Mouse (Mus musculus): ENCODE data around the gene Olfr482. TPM values are rescaled to one million over a fixed set of nuclear protein-coding genes. Genes with fewer than 3 reads are reported as not detected.

The Olfr482 gene
- polyA plus RNA-seq (2015; fragmentation: Nextera tagmentation; extraction: Ambion mirVana), result 0.08 and 0.13 TPM in 2 replicates

- Histone ChIP-seq H3K9ac (no peak within 1 kb of the TSS), H3K27me3 (no peaks in the 10 kb centered on the region), H3K4me2 (no peak within 1 kb of the TSS), H3K36me3 (ENCODE audit: poor library complexity, severe bottlenecking) (no peaks in the 10 kb centered on the region), H3K4me1 (no peaks in the 10 kb centered on the region), H3K4me3 (no peak within 1 kb of the TSS), H3K27ac (no peak within 1 kb of the TSS), H3K9me3 (replicated peaks) (no peaks in the 10 kb centered on the region)
- 90% methylated on average over 1 of the region's 1 CpGs for WGBS
- ATAC-seq, result no peak
Observed at GRCm38 (mm10) chr7:108097486-108097885, at the start of gene Olfr482. Olfr482 (minus strand) TSS chr7:108097586.

DNA sequence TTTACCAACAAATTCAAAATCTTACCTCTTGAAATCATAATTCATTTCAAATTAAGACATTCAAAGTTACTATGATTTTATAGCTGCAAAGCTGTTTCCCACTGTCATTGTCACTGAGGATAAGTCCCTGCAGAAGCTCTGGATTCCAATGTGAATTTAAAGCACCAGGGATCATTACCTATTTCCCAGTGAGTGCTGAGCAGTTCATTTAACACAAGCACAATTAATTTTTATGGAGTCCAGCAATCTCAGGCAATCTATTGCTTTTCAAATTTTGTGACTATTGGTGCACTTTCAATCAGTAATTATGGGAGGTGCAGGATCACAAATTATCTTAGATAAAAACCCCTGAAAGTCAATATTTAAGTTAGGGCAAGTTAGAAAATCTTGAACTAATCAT lies 30.0 kb upstream of the Olfr482 start, which contains the start of gene Olfr484:
TSS of gene Olfr484 (minus strand) at position 101 of the 400 bp plus-strand sequence.
- H3K4me1 ChIP-seq, result no peaks in the 10 kb centered on the region

GRCm38 (mm10) chr7:108121416-108121815 lies 24.0 kb upstream of the Olfr482 start:
- Histone ChIP-seq H3K27ac (no peak overlapping the region), H3K36me3 (ENCODE audit: poor library complexity, severe bottlenecking) (no peaks in the 10 kb centered on the region), H3K9me3 (replicated peaks) (no peaks in the 10 kb centered on the region), H3K27me3 (no peaks in the 10 kb centered on the region), H3K4me1 (no peaks in the 10 kb centered on the region), H3K4me2 (no peak overlapping the region), H3K4me3 (no peak overlapping the region), H3K9ac (no peak overlapping the region)
- 61% methylated on average over 1 of the region's 1 CpGs for WGBS
- ATAC-seq, result no peak

More for the DNA sequence above, 30.0 kb upstream of the Olfr482 start, which contains the start of gene Olfr484:
- Histone ChIP-seq H3K27ac (no peak within 1 kb of the TSS), H3K36me3 (ENCODE audit: poor library complexity, severe bottlenecking) (no peaks in the 10 kb centered on the region), H3K4me3 (no peak within 1 kb of the TSS), H3K9me3 (replicated peaks) (no peaks in the 10 kb centered on the region), H3K9ac (no peak within 1 kb of the TSS), H3K27me3 (no peaks in the 10 kb centered on the region), H3K4me2 (no peak within 1 kb of the TSS)
- no peak for ATAC-seq

DNA sequence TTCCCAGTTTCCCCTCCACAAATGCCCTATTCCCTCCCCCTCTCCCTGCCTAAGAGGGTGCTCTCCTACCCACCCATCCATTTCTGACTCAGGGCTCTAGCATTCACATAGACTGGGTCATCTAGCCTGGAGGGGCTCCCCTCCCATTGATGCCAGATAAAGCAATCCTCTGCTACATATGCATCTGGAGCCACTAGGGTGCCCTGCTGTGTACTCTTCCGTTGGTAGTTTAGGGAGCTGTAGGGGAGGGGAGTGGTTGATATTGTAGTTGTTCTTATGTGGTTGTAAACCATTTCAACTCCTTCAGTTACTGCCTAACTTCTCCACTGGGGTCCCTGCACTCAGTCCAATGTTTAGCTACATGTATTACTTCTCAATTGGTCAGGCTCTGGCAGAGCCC lies 23.3 kb upstream of the Olfr482 start:
- Histone ChIP-seq H3K9ac (no peak overlapping the region), H3K9me3 (replicated peaks) (no peaks in the 10 kb centered on the region), H3K27ac (no peak overlapping the region), H3K36me3 (ENCODE audit: poor library complexity, severe bottlenecking) (no peaks in the 10 kb centered on the region), H3K27me3 (no peaks in the 10 kb centered on the region), H3K4me2 (no peak overlapping the region), H3K4me1 (no peaks in the 10 kb centered on the region), H3K4me3 (no peak overlapping the region)
- no peak for ATAC-seq
- 25% methylated on average over 1 of the region's 1 CpGs for WGBS

DNA sequence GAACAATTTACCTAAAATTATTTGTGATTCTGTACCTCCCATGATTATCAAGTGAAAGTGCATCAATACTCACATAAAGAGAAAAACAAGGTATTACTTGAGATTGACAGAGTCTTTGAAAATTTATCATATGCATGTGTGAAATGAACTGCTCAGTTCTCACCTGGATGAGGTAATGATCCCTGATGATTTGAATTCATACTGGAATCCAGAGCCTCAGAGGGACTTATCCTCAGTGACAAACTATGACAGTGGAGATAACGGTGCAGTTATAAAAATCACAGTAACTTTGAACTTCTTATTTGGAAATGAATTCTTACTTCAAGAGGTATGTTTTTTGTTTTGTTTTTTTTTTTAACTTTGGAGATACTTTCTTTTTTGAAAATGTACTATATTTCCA lies 3.2 kb upstream of the Olfr482 start, which contains the start of gene Olfr483:
TSS of gene Olfr483 (plus strand) at position 301 of the 400 bp plus-strand sequence.
- Histone ChIP-seq H3K4me1 (no peaks in the 10 kb centered on the region), H3K36me3 (ENCODE audit: poor library complexity, severe bottlenecking) (no peaks in the 10 kb centered on the region), H3K9ac (no peak within 1 kb of the TSS), H3K4me2 (no peak within 1 kb of the TSS), H3K27me3 (no peaks in the 10 kb centered on the region), H3K9me3 (replicated peaks) (no peaks in the 10 kb centered on the region), H3K4me3 (no peak within 1 kb of the TSS), H3K27ac (no peak within 1 kb of the TSS)
- ATAC-seq, result no peak
- WGBS, result 92% methylated on average over 1 of the region's 1 CpGs

- H3K4me1 ChIP-seq, result no peaks in the 10 kb centered on the region
- H3K27ac ChIP-seq, result no peak within 1 kb of the TSS
- no peak within 1 kb of the TSS for H3K9ac ChIP-seq
- no peaks in the 10 kb centered on the region for H3K9me3 ChIP-seq (replicated peaks)
- no peaks in the 10 kb centered on the region for H3K27me3 ChIP-seq
- no peak for ATAC-seq
- H3K4me3 ChIP-seq, result no peak within 1 kb of the TSS
- no peak within 1 kb of the TSS for H3K4me2 ChIP-seq
- no peaks in the 10 kb centered on the region for H3K36me3 ChIP-seq (ENCODE audit: poor library complexity, severe bottlenecking)
Observed at GRCm38 (mm10) chr7:108079555-108079954, 17.8 kb downstream of the Olfr482 start, which contains the start of gene Olfr481. Olfr481 (plus strand) TSS chr7:108079855.

- H3K4me2 ChIP-seq, result no peak within 1 kb of the TSS
- H3K27ac ChIP-seq, result no peak within 1 kb of the TSS
- H3K9ac ChIP-seq, result no peak within 1 kb of the TSS
- H3K9me3 ChIP-seq (replicated peaks), result peaks cover 6% of the 10 kb centered on the region; the same call in 1 of the 2 replicates
- no peaks in the 10 kb centered on the region for H3K4me1 ChIP-seq
- H3K36me3 ChIP-seq (ENCODE audit: poor library complexity, severe bottlenecking), result no peaks in the 10 kb centered on the region
- no peak for ATAC-seq
- no peak within 1 kb of the TSS for H3K4me3 ChIP-seq
- H3K27me3 ChIP-seq, result no peaks in the 10 kb centered on the region
- 88% methylated on average over 1 of the region's 1 CpGs for WGBS
Observed at GRCm38 (mm10) chr7:108067246-108067645, 30.1 kb downstream of the Olfr482 start, which contains the start of gene Olfr480. Olfr480 (minus strand) TSS chr7:108067346.

DNA sequence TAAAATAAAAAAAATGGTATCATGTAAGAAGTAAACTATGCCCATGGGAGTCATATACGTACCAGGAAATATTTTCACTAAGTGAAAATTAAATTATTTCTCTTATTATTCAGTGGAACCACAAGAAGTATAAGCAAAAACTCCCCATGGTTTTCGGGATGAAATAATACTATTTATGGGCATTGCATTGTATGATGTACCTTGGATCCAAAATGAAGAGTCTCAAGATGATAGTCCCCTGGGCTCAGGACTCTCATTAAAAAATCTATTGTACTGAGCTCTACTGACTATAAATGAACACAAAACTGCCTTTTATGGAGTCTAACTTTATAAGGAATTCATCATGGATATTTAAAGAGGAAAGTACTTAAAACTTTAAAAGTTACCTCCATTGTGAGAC lies 47.0 kb downstream of the Olfr482 start, which contains the start of gene Olfr479:
TSS of gene Olfr479 (plus strand) at position 301 of the 400 bp plus-strand sequence.
- 92% methylated on average over 2 of the region's 2 CpGs for WGBS
- Histone ChIP-seq H3K9ac (no peak within 1 kb of the TSS), H3K4me3 (no peak within 1 kb of the TSS), H3K4me1 (no peaks in the 10 kb centered on the region), H3K36me3 (ENCODE audit: poor library complexity, severe bottlenecking) (no peaks in the 10 kb centered on the region), H3K27ac (no peak within 1 kb of the TSS), H3K9me3 (replicated peaks) (no peaks in the 10 kb centered on the region), H3K4me2 (no peak within 1 kb of the TSS), H3K27me3 (no peaks in the 10 kb centered on the region)
- no peak for ATAC-seq

Other genes starting within 250 kb of the Olfr482 start
- not detected in 2 replicates for gene Olfr472, start 199.7 kb downstream of the Olfr482 start, polyA plus RNA-seq (2015; fragmentation: Nextera tagmentation; extraction: Ambion mirVana)
- not detected in 2 replicates for gene Olfr473, start 167.1 kb downstream of the Olfr482 start, polyA plus RNA-seq (2015; fragmentation: Nextera tagmentation; extraction: Ambion mirVana)
- gene Olfr474, start 142.9 kb downstream of the Olfr482 start, polyA plus RNA-seq (2015; fragmentation: Nextera tagmentation; extraction: Ambion mirVana), result not detected in 2 replicates
- not detected in 2 replicates for gene Olfr476, start 132.8 kb downstream of the Olfr482 start, polyA plus RNA-seq (2015; fragmentation: Nextera tagmentation; extraction: Ambion mirVana)
- not detected in 2 replicates for gene Olfr477, start 110.9 kb downstream of the Olfr482 start, polyA plus RNA-seq (2015; fragmentation: Nextera tagmentation; extraction: Ambion mirVana)
- not detected in 2 replicates for gene Olfr478, start 63.6 kb downstream of the Olfr482 start, polyA plus RNA-seq (2015; fragmentation: Nextera tagmentation; extraction: Ambion mirVana)
- gene Olfr479, start 46.9 kb downstream of the Olfr482 start, polyA plus RNA-seq (2015; fragmentation: Nextera tagmentation; extraction: Ambion mirVana), result not detected in 2 replicates
- not detected in 2 replicates for gene Olfr480, start 30.2 kb downstream of the Olfr482 start, polyA plus RNA-seq (2015; fragmentation: Nextera tagmentation; extraction: Ambion mirVana)
- not detected in 2 replicates for gene Olfr481, start 17.7 kb downstream of the Olfr482 start, polyA plus RNA-seq (2015; fragmentation: Nextera tagmentation; extraction: Ambion mirVana)
- not detected in 2 replicates for gene Olfr483, start 3.3 kb upstream of the Olfr482 start, polyA plus RNA-seq (2015; fragmentation: Nextera tagmentation; extraction: Ambion mirVana)
- gene Olfr484, start 29.9 kb upstream of the Olfr482 start, polyA plus RNA-seq (2015; fragmentation: Nextera tagmentation; extraction: Ambion mirVana), result not detected in 2 replicates
- not detected in 2 replicates for gene Olfr485, start 62.3 kb upstream of the Olfr482 start, polyA plus RNA-seq (2015; fragmentation: Nextera tagmentation; extraction: Ambion mirVana)
- gene Olfr486, start 75.2 kb upstream of the Olfr482 start, polyA plus RNA-seq (2015; fragmentation: Nextera tagmentation; extraction: Ambion mirVana), result not detected in 2 replicates
- gene Olfr487, start 117.0 kb upstream of the Olfr482 start, polyA plus RNA-seq (2015; fragmentation: Nextera tagmentation; extraction: Ambion mirVana), result not detected in 2 replicates
- not detected in 2 replicates for gene Olfr488, start 160.8 kb upstream of the Olfr482 start, polyA plus RNA-seq (2015; fragmentation: Nextera tagmentation; extraction: Ambion mirVana)
- not detected in 2 replicates for gene Olfr490, start 191.3 kb upstream of the Olfr482 start, polyA plus RNA-seq (2015; fragmentation: Nextera tagmentation; extraction: Ambion mirVana)
- not detected in 2 replicates for gene Olfr491, start 215.9 kb upstream of the Olfr482 start, polyA plus RNA-seq (2015; fragmentation: Nextera tagmentation; extraction: Ambion mirVana)
- not detected in 2 replicates for gene Olfr492, start 226.1 kb upstream of the Olfr482 start, polyA plus RNA-seq (2015; fragmentation: Nextera tagmentation; extraction: Ambion mirVana)
- not detected in 2 replicates for gene Olfr493, start 249.4 kb upstream of the Olfr482 start, polyA plus RNA-seq (2015; fragmentation: Nextera tagmentation; extraction: Ambion mirVana)

Measured in forebrain, embryonic 13.5 days (tissue).